Mouse (Mus musculus) liver, postnatal 0 days (tissue): Measurements from ENCODE around the gene Pla2r1.

Experiments used
- CTCF ChIP-seq: sonication (generic); IDR thresholded peaks from 2 replicates; pipeline ENCODE4 v1.5.1; 2016; ENCODE audit warnings: antibody characterized with exemption, low read depth
- EP300 ChIP-seq: IDR thresholded peaks from 2 replicates; pipeline ENCODE4 v1.6.1; 2016; ENCODE audit warnings: antibody characterized with exemption, low read depth, mild to moderate bottlenecking

DNA sequence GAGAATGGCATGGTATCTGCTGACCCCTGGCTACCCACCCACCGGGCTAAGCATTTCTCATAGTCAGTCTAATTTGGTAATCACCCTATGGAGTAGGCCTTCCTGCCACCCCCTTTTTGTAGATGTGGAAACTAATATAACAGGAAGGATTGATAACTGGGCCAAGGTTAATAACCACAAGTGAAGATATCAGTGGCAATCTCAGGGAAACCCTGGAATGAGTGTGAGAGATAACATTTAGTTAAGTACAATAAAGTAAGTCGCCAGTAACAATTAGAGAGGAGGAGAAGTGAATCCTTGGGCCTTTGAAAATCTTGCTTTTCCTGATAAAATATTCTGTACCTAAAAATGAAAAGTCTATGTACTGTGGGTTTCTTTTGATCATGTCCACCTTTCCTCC, 166.3 kb downstream of the Pla2r1 start:
- TF ChIP-seq EP300 (no peak), CTCF (no peak)
